Mouse (Mus musculus): ENCODE measurements around the gene Cxcr4. TPM values are rescaled to one million over a fixed set of nuclear protein-coding genes. Genes with fewer than 3 reads are reported as not detected.
A peak's percentile ranks its signal among the peaks of the same experiment; 100 is the strongest.

Cxcr4 gene
- polyA plus RNA-seq (2016; fragmentation: Nextera tagmentation; extraction: Ambion mirVana), result 9.5 and 10.1 TPM in 2 replicates

DNA sequence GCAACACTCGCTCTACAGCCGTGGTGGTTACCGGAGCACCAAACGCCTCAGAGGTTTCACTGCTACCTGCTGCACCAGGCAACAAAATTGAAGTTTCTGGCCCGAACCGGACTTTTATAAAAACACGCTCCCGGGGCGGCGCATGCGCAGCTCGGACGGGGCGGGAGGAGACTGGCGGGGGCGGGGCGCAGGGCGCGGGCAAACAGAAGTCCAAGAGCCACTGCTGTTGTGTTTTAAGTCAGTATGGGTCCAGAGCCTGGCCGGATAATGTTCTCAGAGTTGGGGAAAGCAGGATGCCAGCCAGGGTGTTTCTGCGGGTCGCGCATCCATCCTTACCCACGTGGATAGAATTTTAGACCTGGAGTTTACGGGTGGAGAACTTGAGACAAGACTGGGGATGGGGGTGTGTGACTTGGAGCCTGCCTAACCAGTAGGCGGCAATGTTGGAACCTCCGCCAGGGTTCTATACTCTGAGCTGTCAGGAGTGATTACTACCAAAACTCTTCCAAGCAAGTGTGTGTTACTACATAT, at the start of gene Cxcr4:
Cxcr4 (minus strand) TSS at position 83 of the 531 bp plus-strand sequence.
- H3K27me3 ChIP-seq, result peaks cover 6% of the 10 kb centered on the region; the same call in 1 of the 2 replicates
- under 1% methylated on average over 27 of the region's 27 CpGs for WGBS
- peak; percentile 78 for ATAC-seq (ENCODE audit: low FRiP score)
- H3K4me1 ChIP-seq, result peaks cover 74% of the 10 kb centered on the region
- H3K36me3 ChIP-seq (replicated peaks), result peaks cover 13% of the 10 kb centered on the region
- peak within 1 kb of the TSS; percentile 83 for H3K4me2 ChIP-seq
- H3K27ac ChIP-seq, result peak within 1 kb of the TSS; percentile 88
- H3K9ac ChIP-seq, result peak within 1 kb of the TSS; percentile 80
- peak within 1 kb of the TSS; percentile 72 for H3K4me3 ChIP-seq (replicated peaks)
- no peaks in the 10 kb centered on the region for H3K9me3 ChIP-seq

DNA sequence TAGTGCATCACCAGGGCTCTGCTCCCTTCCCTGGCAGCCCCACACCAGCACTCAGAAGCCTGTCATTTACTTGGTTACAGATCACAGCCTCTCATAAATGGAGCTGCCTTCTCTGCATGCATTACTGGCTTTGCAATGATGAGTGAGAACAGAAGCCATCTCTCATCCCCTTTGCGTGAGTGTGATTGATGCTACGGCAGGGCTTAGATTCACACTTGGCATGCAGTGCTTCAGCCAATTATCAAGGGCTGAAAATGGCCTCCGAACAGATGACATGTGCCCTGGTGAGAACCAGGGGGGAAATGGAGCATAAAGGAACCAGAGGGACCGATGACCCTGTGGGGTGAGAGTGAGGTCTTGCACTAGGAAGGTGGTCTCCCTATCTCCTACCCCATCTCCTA, 47.6 kb upstream of the Cxcr4 start:
- no peaks in the 10 kb centered on the region for H3K9me3 ChIP-seq

DNA sequence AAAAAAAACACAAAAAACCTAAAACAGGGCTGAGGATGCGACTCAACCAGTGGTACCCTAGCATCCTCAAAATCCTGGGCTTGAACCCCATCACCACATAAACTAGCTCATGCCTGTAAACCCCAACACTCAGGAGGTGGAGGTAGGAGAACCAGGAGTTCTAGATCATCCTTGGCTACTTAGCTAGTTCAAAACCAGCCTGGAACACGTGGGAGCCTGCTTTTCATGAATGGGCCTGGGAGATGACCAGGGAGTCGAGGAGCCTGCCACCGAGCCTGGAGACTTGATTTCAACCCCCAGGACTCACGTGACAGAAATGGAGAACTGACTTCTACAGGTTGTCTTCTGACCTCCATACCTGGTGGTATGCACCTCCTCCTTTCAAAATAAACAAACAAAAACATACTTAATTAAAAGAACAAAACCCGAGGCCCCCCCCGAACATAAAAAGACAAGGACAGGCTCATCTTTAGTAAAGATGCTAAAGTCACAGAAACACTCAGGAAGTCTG, 45.2 kb upstream of the Cxcr4 start:
- Histone ChIP-seq H3K36me3 (replicated peaks) (no peaks in the 10 kb centered on the region), H3K27me3 (0 out of 2 replicates have a peak, but pooled peaks cover 2% of the 10 kb centered on the region), H3K27ac (no peak overlapping the region), H3K4me3 (replicated peaks) (no peak overlapping the region), H3K9me3 (no peaks in the 10 kb centered on the region), H3K9ac (no peak overlapping the region), H3K4me2 (no peak overlapping the region), H3K4me1 (peaks cover 12% of the 10 kb centered on the region; the same call in 1 of the 2 replicates)
- 88% methylated on average over 7 of the region's 7 CpGs for WGBS
- ATAC-seq (ENCODE audit: low FRiP score), result no peak

More for the DNA sequence above, 47.6 kb upstream of the Cxcr4 start:
- H3K36me3 ChIP-seq (replicated peaks), result no peaks in the 10 kb centered on the region
- H3K4me2 ChIP-seq, result no peak overlapping the region
- WGBS, result 57% methylated on average over 4 of the region's 4 CpGs
- H3K27me3 ChIP-seq, result 0 out of 2 replicates have a peak, but pooled peaks cover 2% of the 10 kb centered on the region
- no peak overlapping the region for H3K9ac ChIP-seq
- H3K4me1 ChIP-seq, result peaks cover 21% of the 10 kb centered on the region
- ATAC-seq (ENCODE audit: low FRiP score), result 0 out of 2 replicates have a peak, but pooled peaks have one; percentile 11
- H3K27ac ChIP-seq, result no peak overlapping the region
- no peak overlapping the region for H3K4me3 ChIP-seq (replicated peaks)

DNA sequence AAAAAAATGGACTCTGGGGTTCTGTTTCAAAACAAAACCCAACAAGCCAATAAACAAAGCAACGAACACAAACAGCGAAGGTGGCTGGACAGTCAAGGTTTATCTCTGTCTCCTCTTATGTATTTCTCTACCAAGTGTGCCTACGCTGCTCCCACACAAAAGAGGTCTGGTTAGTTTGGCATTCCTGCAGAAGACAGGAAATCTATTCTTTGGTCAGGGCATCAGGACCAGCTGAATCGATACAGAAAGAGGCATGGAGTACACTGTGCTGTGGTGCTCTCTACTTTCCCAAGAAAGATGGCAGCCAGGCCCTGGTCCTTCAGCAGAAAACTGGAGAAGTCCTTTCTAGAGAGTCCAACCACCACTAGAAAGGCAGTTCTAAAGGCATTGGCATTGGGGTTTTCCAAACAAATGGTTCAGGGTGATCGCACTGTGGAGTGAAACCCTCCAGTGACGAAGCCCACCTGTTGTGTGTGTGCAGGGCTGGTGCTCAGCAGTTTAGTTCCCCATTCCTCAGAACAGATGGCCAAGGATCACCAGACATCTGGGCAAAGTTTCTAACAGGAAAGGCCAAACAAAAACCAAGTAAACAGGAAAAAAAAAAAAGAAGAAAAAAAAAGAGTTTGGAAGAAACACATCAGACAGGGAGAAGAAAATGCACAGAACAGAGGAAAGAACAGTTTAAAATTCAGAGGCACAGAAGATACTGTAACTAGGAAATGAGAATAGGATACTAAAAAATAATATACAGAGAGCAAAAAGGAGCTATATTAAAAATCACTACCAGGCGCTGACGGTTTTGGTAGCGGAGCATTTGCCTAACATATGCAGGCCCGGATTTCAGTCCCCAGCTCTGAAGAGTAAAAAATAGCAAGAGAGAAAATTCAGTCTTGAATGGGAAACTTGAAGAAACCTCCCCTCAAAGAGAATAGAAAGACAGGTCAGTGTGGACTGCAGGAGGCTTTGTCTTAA, 44.5 kb upstream of the Cxcr4 start:
- H3K27ac ChIP-seq, result no peak overlapping the region
- H3K4me1 ChIP-seq, result peaks cover 12% of the 10 kb centered on the region; the same call in 1 of the 2 replicates
- no peaks in the 10 kb centered on the region for H3K36me3 ChIP-seq (replicated peaks)
- H3K4me2 ChIP-seq, result no peak overlapping the region
- no peak for ATAC-seq (ENCODE audit: low FRiP score)
- H3K9me3 ChIP-seq, result no peaks in the 10 kb centered on the region
- no peak overlapping the region for H3K9ac ChIP-seq
- H3K27me3 ChIP-seq, result 0 out of 2 replicates have a peak, but pooled peaks cover 2% of the 10 kb centered on the region
- WGBS, result 93% methylated on average over 10 of the region's 10 CpGs
- no peak overlapping the region for H3K4me3 ChIP-seq (replicated peaks)

DNA sequence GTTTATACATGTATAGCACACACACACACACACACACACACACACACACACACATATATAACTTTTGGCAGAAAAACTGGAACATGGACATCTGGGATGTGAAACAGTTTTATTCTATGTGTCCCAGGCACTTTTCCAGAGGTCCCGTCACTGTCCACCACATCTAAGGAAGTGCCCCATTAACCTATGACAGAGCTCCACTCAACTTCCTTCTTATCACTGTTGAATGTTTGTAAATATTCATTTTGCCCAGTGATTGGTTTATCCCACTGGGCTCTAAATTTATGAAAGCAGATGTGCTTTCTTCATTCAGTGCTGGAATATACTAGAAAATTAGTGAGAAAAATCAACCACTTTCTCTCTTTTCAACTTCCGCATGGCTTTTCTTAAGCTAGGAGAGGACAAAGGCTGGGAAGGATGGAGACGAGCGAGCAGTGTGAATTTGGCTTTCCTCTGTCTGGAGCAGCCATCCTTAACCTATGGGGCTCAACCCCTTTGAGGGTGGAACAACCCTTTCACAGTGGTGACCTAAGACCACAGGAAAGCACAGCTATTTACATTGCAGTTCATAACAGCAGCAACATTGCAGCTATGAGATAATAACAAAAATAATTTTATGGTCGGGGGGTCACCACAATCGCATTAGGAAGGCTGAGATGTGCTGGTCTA, 41.8 kb upstream of the Cxcr4 start:
- Histone ChIP-seq H3K4me2 (no peak overlapping the region), H3K9me3 (no peaks in the 10 kb centered on the region), H3K36me3 (replicated peaks) (no peaks in the 10 kb centered on the region), H3K4me3 (replicated peaks) (no peak overlapping the region), H3K9ac (no peak overlapping the region), H3K4me1 (0 out of 2 replicates have a peak, but pooled peaks cover 2% of the 10 kb centered on the region), H3K27ac (no peak overlapping the region), H3K27me3 (0 out of 2 replicates have a peak, but pooled peaks cover 2% of the 10 kb centered on the region)
- 77% methylated on average over 6 of the region's 6 CpGs for WGBS
- no peak for ATAC-seq (ENCODE audit: low FRiP score)

DNA sequence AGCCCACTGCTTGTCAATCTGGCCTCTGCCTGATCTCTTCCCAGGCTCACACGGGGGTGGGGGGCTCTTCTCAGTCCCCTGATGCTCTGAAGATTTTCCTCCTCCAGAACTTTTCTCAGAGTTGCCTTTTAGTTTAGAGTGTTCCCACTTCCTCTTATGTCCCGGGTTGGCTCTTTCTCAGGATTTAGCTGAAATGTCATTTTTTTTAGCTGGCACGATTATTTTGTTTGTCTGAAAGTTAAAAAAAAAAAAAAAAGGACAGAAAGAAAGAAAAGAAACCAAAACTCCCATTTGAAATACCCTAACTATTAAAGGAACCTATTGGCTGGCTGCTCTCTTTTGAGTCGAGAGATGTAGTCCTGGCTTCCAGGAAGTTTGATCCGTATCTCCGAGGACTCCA, 40.4 kb upstream of the Cxcr4 start:
- no peak overlapping the region for H3K4me3 ChIP-seq (replicated peaks)
- H3K9ac ChIP-seq, result no peak overlapping the region
- H3K9me3 ChIP-seq, result no peaks in the 10 kb centered on the region
- H3K4me2 ChIP-seq, result no peak overlapping the region
- H3K4me1 ChIP-seq, result 0 out of 2 replicates have a peak, but pooled peaks cover 2% of the 10 kb centered on the region
- 73% methylated on average over 6 of the region's 6 CpGs for WGBS
- no peaks in the 10 kb centered on the region for H3K27me3 ChIP-seq
- H3K36me3 ChIP-seq (replicated peaks), result no peaks in the 10 kb centered on the region
- ATAC-seq (ENCODE audit: low FRiP score), result no peak
- H3K27ac ChIP-seq, result no peak overlapping the region

DNA sequence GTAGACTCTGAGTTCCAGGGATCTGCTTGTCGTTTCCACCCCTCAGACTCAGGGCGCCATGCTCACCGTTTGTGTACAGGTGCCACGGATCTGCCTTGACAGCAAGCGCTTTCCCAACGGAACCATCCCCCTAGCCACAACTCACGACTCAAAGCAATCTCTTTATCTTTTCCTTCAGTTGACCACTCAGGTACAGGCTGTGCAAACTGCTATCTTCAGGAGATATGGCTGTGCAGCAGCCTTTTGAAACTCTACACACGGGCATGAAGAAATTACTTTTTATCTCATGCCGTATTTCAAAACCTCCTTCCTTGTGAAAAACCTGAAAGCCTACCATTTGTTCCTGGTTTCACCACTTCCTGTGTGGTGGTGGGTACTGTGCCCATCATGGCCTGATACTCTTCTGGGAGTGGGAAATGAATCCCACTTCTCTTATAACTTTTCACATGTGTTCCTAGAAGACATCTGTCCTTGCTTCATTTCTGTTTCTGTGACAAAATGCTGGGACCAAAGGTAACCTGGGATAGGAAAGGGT, 34.1 kb upstream of the Cxcr4 start:
- H3K9me3 ChIP-seq, result no peaks in the 10 kb centered on the region
- H3K9ac ChIP-seq, result no peak overlapping the region
- H3K4me3 ChIP-seq (replicated peaks), result no peak overlapping the region
- H3K27me3 ChIP-seq, result peaks cover 4% of the 10 kb centered on the region; the same call in 1 of the 2 replicates
- no peak overlapping the region for H3K4me2 ChIP-seq
- ATAC-seq (ENCODE audit: low FRiP score), result no peak
- peaks cover 29% of the 10 kb centered on the region for H3K4me1 ChIP-seq
- H3K27ac ChIP-seq, result no peak overlapping the region
- WGBS, result 93% methylated on average over 9 of the region's 9 CpGs
- no peaks in the 10 kb centered on the region for H3K36me3 ChIP-seq (replicated peaks)

DNA sequence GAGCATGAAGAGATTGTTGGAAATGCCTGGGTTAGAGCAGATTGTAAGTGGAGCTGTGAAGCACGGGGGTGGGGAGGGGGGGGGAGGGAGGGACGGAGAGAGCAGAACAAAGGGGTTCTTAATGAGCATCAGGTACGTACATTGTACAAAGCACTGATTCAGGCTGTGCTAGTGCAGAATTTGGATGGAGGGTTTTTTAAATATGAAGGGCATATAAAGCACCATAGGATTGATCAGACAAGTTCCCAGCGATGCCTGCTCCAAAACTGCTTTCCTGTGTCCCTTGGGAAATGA, 31.4 kb upstream of the Cxcr4 start:
- H3K4me2 ChIP-seq, result no peak overlapping the region; the same call in 1 of the 2 replicates
- H3K27me3 ChIP-seq, result peaks cover 4% of the 10 kb centered on the region; the same call in 1 of the 2 replicates
- peak overlapping the region; percentile 61; the same call in 1 of the 2 replicates for H3K27ac ChIP-seq
- no peaks in the 10 kb centered on the region for H3K9me3 ChIP-seq
- no peak for ATAC-seq (ENCODE audit: low FRiP score)
- no peak overlapping the region for H3K9ac ChIP-seq
- H3K4me3 ChIP-seq (replicated peaks), result no peak overlapping the region
- 23% methylated on average over 4 of the region's 4 CpGs for WGBS
- H3K4me1 ChIP-seq, result peaks cover 33% of the 10 kb centered on the region
- no peaks in the 10 kb centered on the region for H3K36me3 ChIP-seq (replicated peaks)

DNA sequence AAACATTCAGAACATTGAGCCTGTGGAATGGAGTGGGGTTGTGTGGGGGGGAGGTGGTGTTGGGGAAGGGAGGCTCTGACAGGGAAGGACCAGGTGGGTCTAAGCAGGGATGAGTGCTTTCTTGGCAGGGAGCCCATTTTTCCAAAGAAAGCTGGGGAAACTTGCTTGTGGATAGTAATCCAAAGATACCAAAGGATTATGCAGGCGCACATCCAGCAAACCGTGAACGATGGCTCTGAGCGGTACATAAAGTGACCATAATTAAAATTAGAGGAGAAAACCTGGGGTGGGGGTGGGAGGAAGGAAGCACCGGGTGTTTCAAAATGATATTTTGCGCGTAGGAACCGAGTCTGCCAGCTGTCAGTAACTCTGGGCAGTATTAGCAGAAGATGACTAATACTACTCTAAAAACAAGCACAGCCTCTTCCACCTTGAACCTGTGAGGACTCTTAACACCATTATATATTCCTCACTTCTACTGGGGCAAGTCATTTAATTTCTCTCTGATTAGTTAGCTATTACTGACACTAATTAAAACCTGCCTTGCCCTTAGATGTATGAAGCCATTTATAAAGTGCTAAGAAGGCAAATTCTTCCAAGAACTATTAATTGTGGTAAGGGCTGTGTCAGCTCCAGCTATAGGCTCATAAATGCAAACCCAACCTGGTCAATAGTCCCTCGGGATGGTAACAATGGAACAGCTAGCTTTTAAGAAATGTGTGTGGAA, 30.9 kb upstream of the Cxcr4 start:
- H3K4me3 ChIP-seq (replicated peaks), result no peak overlapping the region
- H3K4me1 ChIP-seq, result peaks cover 33% of the 10 kb centered on the region
- H3K9ac ChIP-seq, result no peak overlapping the region
- WGBS, result 37% methylated on average over 9 of the region's 9 CpGs
- peak overlapping the region; percentile 6; the same call in 1 of the 2 replicates for H3K4me2 ChIP-seq
- peak; percentile 82 for ATAC-seq (ENCODE audit: low FRiP score)
- H3K9me3 ChIP-seq, result no peaks in the 10 kb centered on the region
- no peaks in the 10 kb centered on the region for H3K36me3 ChIP-seq (replicated peaks)
- peaks cover 4% of the 10 kb centered on the region; the same call in 1 of the 2 replicates for H3K27me3 ChIP-seq
- peak overlapping the region; percentile 53; the same call in 1 of the 2 replicates for H3K27ac ChIP-seq

DNA sequence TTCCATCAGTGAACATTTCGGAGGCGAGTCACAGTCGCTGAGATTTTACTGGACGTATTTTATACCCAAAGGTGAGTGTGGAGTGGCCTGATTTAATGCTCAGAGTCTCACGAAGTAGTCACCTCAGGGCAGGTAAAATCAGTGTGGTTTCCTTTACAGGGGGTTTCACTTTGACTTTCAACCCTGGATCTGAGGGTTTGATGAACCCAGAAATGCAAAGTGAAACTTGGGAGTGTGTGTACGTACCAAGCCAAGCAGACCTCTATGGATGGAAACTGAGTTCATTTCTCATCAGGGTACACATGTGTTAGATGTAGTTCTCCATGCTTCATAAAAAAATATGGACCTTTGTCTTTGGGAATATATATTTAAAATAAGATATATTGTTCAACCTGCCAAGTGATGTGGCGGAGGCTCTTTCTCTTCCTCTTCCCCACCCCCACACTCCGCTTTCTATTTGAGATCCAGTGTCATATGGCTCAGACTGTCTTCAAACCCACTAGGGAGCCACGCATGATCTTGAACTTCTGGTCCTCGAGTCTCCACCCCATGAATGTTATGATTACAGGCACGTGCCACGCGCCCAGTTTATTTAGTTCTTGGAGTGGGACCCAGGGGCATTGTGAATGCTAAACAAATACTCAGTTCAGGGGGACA, 25.7 kb upstream of the Cxcr4 start:
- no peak overlapping the region for H3K9ac ChIP-seq
- no peak overlapping the region for H3K4me3 ChIP-seq (replicated peaks)
- peaks cover 18% of the 10 kb centered on the region for H3K4me1 ChIP-seq
- no peaks in the 10 kb centered on the region for H3K9me3 ChIP-seq
- no peak for ATAC-seq (ENCODE audit: low FRiP score)
- H3K36me3 ChIP-seq (replicated peaks), result no peaks in the 10 kb centered on the region
- no peak overlapping the region for H3K4me2 ChIP-seq
- WGBS, result 92% methylated on average over 13 of the region's 13 CpGs
- no peak overlapping the region for H3K27ac ChIP-seq
- H3K27me3 ChIP-seq, result no peaks in the 10 kb centered on the region

DNA sequence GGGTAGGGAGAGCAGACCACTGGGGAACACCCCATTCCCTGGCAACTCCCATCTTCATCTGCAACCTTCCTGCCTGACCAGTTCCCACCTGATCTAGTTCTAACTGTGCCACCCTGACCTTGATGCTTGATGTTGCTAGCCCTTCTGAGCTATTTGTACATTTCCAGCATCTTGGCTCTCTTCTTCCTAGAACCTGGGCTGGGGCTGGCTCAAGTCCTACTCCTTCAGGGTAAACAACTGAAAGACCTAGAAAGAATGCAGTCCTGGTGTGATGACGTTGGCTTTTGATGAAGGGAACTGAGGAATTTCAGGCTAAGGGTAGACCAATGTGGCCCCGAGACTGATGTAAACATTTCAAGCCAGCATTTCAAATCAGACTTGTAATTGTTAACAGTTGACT, 24.5 kb upstream of the Cxcr4 start:
- Histone ChIP-seq H3K36me3 (replicated peaks) (no peaks in the 10 kb centered on the region), H3K9ac (no peak overlapping the region), H3K4me3 (replicated peaks) (no peak overlapping the region), H3K9me3 (no peaks in the 10 kb centered on the region), H3K4me1 (peaks cover 8% of the 10 kb centered on the region), H3K27me3 (no peaks in the 10 kb centered on the region), H3K27ac (no peak overlapping the region), H3K4me2 (no peak overlapping the region)
- 72% methylated on average over 2 of the region's 2 CpGs for WGBS
- ATAC-seq (ENCODE audit: low FRiP score), result no peak

Data from forebrain, embryonic 12.5 days (tissue).